Mouse (Mus musculus): Measurements from ENCODE around the gene Wwtr1.

The Wwtr1 gene

DNA sequence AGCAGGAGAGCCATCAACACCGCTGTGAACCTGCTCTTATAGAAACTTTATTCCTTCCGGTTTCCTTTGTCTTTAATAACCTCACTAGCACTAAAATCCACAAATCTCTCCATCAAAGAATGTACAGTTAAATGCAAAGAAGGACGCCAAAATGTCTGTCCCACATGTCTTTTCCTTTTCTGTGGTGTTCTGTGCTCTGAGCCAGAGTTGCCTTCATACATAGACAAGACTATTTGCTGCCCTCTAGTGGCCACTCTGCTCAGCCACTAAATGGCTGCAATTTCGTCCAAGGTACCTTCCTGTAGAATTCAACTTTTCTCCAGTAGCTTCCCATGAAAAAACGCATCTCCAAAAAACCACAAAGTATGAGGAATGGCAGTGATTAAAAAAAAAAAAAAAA is 127.3 kb downstream of the Wwtr1 start:
- peak; percentile 52 to 71 for DNase-seq (ENCODE audit: low spot score in 2 of 2)

DNA sequence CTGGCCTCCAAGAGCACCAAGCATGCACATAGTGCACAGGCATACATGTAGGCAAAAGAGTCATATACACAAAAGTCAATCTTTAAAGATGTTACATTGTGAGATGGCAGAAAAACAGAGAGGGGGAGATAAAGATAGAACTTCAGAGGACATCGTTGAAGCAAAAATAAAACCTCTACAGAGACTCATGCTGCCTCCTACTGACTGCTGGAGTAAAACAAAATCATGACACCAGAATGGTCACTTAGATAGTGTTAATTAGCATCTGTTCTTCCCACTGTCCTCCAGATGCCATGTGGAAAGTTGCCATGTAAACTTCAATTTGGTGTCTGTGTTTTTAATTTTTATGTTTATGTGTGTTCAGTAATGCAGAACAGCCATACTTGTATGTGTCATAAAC is 127.8 kb downstream of the Wwtr1 start:
- DNase-seq (ENCODE audit: low spot score in 2 of 2), result no peak

DNA sequence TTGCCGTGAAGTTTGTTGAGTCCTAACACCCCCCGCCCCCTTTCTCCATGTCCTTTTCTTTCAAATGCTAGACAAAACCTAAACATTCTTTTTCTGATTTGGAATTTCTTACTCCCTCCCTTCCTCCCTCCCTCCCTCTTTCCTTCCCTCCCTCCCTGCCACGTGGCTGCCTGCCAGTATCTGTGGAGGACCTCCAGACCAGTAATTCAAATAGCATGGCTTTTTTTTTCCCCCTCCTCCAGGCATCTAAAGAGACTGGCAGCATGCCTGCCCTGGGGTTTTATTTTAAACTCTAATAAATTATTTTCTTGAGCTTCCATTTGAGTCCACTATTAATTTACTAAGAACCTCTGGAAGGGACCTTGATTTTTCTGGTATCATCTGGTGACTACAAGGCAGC is 130.0 kb downstream of the Wwtr1 start:
- no peak for DNase-seq (ENCODE audit: low spot score in 2 of 2)

DNA sequence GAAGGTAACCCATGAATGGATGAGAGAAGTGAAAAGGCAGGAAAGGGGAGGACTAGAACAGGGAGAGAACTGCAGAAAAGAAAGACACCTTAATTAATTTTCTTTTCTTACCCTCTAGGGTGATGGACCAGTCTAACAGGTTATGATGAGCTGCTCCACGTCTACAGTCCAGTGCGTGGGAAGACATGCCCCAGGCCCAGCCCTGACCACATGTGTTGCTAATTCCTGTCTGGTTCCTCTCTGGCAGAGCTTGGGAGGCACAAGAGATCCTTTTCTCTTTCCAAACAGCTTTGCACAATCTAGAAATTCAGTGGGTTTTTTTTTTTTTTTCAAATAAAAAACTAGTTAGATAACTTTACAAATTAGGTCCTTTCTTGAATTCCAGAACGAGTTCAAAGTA is 134.8 kb downstream of the Wwtr1 start:
- DNase-seq (ENCODE audit: low spot score in 2 of 2), result no peak

DNA sequence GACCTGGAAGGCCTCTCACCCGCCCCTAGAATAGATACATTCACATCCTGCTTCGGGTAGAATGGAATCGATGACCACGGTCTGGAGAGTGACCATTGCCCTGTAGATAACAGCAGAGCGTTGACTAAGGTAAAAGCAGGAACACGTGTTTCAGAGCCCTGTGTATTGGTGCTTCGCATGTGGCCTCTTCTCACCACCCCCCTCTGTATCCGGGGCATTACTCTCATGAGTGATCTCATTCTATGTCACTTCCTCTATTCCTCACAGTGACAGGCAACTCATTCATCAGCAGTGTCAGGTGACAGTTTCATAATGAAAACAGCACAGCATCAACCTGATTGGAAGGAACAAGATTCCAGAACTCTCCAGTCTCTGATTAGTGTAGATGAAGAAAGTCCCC is 140.3 kb downstream of the Wwtr1 start:
- DNase-seq (ENCODE audit: low spot score in 2 of 2), result no peak

DNA sequence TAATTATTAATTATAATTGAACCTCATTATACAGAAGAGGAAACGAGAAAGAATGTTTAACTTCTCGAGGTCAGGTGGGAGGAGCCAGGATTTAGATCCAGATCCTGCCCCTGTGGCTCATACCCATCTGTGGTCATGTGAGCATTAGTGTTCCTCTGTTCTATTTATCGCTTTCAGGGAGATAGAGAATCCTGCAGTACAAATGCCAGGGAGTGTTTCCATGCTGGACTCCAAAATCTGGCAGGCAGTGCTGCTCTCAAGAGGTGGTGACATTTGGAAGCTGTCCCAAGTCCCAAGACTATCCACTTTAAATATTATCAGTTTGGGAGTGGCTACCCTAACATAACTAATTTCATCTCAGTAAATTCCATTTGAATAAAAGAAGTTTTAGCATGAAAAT is 144.0 kb downstream of the Wwtr1 start:
- no peak for DNase-seq (ENCODE audit: low spot score in 2 of 2)

DNA sequence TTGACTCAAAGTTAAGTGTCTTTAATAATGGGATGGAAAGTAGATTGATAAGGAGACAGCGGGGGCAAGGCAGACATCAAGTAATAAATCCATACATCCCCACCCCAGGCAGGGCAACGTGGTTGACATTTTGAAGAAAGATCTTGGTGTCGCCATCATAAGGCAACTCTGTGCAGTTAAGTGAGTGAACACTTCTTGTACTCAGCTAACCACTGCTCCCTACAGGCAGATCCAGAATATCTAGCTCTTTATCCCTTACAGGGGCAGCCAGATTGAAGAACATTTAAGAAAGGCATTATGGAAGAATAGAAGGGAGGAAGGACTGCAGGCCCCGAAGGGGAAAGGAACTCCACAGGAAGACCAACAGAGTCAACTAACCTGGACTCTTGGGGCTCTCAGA is 146.2 kb downstream of the Wwtr1 start:
- DNase-seq (ENCODE audit: low spot score in 2 of 2), result no peak

DNA sequence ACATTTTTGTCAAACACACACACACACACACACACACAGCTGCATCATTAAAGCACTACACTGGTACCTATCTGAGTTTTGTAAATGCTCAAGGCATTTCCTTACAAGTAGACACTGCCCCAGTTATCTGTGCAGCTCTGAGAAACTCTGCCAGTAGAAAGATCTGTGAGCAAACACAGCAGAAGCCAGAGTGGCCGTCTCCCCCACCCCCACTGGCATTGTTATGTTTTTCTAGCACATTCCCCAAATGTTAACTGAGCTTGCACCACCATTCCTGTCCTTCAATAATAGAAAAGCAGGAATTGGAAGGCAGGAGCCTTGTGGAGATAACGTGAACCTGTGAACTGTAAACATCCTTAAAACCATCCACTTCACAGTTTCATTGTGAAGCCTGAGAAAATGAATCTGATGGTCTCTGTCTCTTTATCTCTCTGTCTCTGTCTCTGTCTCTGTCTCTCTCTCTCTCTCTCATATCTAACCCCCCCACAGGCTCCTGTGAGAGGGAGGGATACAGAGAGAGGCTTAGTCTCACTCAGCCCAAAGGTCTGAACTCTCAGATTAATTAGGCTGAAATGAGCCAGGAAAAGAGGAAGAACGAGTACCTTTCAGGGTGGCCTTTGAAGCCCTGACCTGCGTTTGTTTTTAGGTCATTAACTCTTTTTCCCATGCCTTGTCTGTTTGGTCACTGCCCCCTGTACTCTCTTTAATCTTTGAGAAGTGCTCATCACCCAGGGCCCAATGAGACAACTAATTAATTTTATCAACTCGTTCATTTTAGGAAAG is 146.8 kb downstream of the Wwtr1 start:
- DNase-seq (ENCODE audit: low spot score in 2 of 2), result no peak

DNA sequence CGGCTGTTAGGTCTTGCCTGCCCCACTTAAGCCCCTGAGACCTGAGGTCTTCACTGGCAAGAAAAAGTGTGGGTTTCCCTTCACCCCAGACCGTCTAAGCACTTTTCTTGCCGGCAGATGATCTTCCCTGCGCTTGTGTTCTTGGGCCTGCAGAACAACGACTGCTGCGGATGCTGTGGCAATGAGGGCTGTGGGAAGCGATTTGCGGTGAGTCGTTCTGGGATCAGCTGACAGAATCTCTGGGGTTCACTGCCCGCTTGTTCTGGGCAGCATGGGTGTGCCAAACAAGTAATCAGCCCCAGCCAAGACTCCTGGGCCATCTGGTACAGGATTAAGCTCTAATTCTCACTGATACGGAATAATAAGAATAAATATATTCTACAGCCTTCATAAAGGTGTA is 149.4 kb downstream of the Wwtr1 start:
- DNase-seq (ENCODE audit: low spot score in 2 of 2), result no peak

DNA sequence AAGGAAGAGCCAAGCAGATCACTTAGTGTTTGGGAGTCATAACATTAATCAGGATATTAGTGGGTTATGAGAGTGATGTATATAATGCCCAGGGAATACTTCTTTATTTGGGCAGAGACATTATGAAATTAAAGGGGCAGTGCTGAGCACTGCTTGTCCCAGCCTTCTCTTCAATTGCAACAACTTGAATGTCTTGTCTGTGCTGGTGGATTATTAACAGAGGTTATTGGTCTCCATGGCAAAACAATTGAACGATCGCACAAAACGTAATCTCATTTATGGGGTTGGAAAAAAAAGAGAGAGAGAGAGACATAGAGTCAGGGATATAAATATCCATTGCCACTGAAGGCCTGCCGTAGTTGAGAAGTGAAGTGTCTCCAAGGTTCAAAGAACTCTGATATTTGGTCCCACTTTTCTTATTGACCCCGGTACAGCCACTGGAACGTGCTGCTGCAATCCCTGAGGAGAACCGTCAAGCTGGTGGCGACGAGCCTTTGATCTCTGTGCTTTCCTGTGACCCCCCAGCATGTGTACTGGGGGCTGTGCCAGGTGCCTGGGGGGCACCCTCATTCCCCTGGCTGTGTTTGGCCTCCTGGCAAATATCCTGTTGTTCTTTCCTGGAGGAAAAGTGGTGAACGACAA is 150.5 kb downstream of the Wwtr1 start, which contains the start of gene Tm4sf4:
Gene Tm4sf4, plus strand, starts transcription at position 226 of the 642 bp plus-strand sequence.
- DNase-seq (ENCODE audit: low spot score in 2 of 2), result no peak

DNA sequence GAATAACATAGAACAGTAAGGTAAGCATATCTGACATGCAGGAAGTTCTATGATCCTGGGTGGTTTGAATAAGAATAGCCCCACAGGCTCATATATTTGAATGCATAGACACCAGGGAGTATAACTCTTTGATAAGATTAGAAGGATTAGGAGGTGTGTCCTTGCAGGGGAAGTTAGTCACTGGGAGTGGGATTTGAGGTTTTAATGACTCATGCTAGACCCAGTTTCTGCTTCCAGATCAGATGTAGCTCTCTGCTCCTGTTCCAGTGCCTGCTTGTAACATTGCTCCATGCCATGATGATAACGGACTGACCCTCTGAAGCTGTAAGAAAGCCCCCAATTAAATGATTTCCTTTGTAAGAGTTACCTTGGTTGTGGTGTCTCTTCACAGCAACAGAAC is 155.1 kb downstream of the Wwtr1 start:
- DNase-seq (ENCODE audit: low spot score in 2 of 2), result no peak

DNA sequence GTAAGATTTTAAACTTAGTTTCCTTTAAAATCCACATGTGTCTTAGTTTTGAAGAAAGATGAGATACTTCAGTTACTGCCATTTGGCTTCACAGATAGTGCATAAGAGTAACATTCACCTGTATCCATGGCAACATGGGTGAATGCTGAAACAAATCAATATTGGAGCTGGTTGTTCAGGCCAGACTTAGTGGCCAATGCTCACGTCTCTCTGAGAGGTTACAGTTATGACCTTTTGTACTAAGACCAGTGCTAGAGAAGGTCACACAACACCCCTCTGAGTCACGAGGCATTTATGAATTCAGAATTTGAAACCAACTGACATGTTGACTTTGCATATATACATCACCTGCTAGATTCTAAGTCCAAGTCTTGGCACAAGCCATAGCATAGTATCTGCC is 155.5 kb downstream of the Wwtr1 start:
- no peak for DNase-seq (ENCODE audit: low spot score in 2 of 2)

DNA sequence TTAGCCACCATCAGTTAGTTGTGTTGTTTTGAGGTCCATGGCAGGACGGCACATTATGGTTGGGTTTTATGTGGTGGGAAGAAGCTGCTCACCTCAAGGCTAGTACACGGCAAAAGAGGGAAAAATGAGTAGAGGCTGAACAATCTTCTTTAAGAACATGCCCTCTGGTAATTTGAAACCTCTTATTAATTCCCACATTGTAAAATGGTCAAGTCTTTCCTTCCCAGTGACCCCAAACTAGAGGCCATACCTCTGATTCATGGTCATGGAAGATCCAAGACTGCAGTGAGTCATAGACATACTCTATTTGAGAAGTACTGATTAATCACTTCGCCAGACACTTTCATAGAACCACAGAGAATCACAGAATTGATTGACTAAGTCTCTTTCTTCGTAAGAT is 164.2 kb downstream of the Wwtr1 start:
- no peak for DNase-seq (ENCODE audit: low spot score in 2 of 2)

All from frontal cortex, postnatal 14 days (tissue).